Mouse (Mus musculus): ENCODE data around the gene Exosc8. TPM values are rescaled to one million over a fixed set of nuclear protein-coding genes. Genes with fewer than 3 reads are reported as not detected.
"Not testable (repeated sequence)": the region's sequence is repeated elsewhere in the genome, so short reads cannot be mapped to it uniquely, and the experiment has no call there.

The Exosc8 gene
- 196 and 206 TPM in 2 replicates for polyA plus RNA-seq (2016; fragmentation: Nextera tagmentation; extraction: Ambion mirVana)

GRCm38 (mm10) chr3:54735247-54736046 lies at the start of gene Exosc8, which contains the start of gene Alg5:
Gene Exosc8 (minus strand): TSS chr3:54735393.
Gene Alg5 (plus strand): TSS chr3:54735539.
- peak within 1 kb of the TSS; percentile 98 for H3K27ac ChIP-seq
- WGBS, result 1% methylated on average over 61 of the region's 65 CpGs
- H3K4me3 ChIP-seq, result peak within 1 kb of the TSS; percentile 96
- H3K36me3 ChIP-seq (replicated peaks), result peaks cover 61% of the 10 kb centered on the region
- H3K4me1 ChIP-seq, result peaks cover 14% of the 10 kb centered on the region
- H3K9me3 ChIP-seq, result no peaks in the 10 kb centered on the region
- DNase-seq (ENCODE audit: extremely low spot score, low spot score), result peak; percentile 92
- H3K27me3 ChIP-seq (ENCODE audit: poor library complexity, severe bottlenecking), result no peaks in the 10 kb centered on the region

GRCm38 (mm10) chr3:54775989-54776631 lies 40.9 kb upstream of the Exosc8 start:
- WGBS, result 62% methylated on average over 7 of the region's 7 CpGs
- no peak overlapping the region for H3K4me3 ChIP-seq
- no peaks in the 10 kb centered on the region for H3K36me3 ChIP-seq (replicated peaks)
- no peak for DNase-seq (ENCODE audit: extremely low spot score, low spot score)
- H3K27ac ChIP-seq, result no peak overlapping the region
- no peaks in the 10 kb centered on the region for H3K4me1 ChIP-seq
- no peaks in the 10 kb centered on the region for H3K27me3 ChIP-seq (ENCODE audit: poor library complexity, severe bottlenecking)
- H3K9me3 ChIP-seq, result peaks cover 6% of the 10 kb centered on the region; the same call in 1 of the 2 replicates

GRCm38 (mm10) chr3:54773613-54774012 lies 38.4 kb upstream of the Exosc8 start:
- WGBS, result 86% methylated on average over 6 of the region's 6 CpGs
- Histone ChIP-seq H3K4me3 (no peak overlapping the region), H3K27me3 (ENCODE audit: poor library complexity, severe bottlenecking) (no peaks in the 10 kb centered on the region), H3K9me3 (peaks cover 6% of the 10 kb centered on the region; the same call in 1 of the 2 replicates), H3K4me1 (no peaks in the 10 kb centered on the region), H3K27ac (no peak overlapping the region), H3K36me3 (replicated peaks) (no peaks in the 10 kb centered on the region)
- no peak for DNase-seq (ENCODE audit: extremely low spot score, low spot score)

GRCm38 (mm10) chr3:54769349-54770275 lies 34.4 kb upstream of the Exosc8 start:
- Histone ChIP-seq H3K27ac (no peak overlapping the region), H3K9me3 (peaks cover 6% of the 10 kb centered on the region; the same call in 1 of the 2 replicates), H3K27me3 (ENCODE audit: poor library complexity, severe bottlenecking) (no peaks in the 10 kb centered on the region), H3K4me3 (no peak overlapping the region), H3K4me1 (no peaks in the 10 kb centered on the region), H3K36me3 (replicated peaks) (no peaks in the 10 kb centered on the region)
- DNase-seq (ENCODE audit: extremely low spot score, low spot score), result no peak
- 67% methylated on average over 17 of the region's 17 CpGs for WGBS

GRCm38 (mm10) chr3:54768592-54768991 lies 33.4 kb upstream of the Exosc8 start:
- Histone ChIP-seq H3K9me3 (peaks cover 4% of the 10 kb centered on the region; the same call in 1 of the 2 replicates), H3K4me1 (no peaks in the 10 kb centered on the region), H3K27me3 (ENCODE audit: poor library complexity, severe bottlenecking) (no peaks in the 10 kb centered on the region), H3K27ac (no peak overlapping the region), H3K36me3 (replicated peaks) (no peaks in the 10 kb centered on the region), H3K4me3 (no peak overlapping the region)
- no peak for DNase-seq (ENCODE audit: extremely low spot score, low spot score)
- 93% methylated on average over 8 of the region's 8 CpGs for WGBS

GRCm38 (mm10) chr3:54766811-54767210 lies 31.6 kb upstream of the Exosc8 start:
- Histone ChIP-seq H3K27ac (no peak overlapping the region), H3K27me3 (ENCODE audit: poor library complexity, severe bottlenecking) (no peaks in the 10 kb centered on the region)

GRCm38 (mm10) chr3:54766034-54766433 lies 30.8 kb upstream of the Exosc8 start:
- no peak overlapping the region for H3K27ac ChIP-seq
- WGBS, result 88% methylated on average over 14 of the region's 14 CpGs

More at GRCm38 (mm10) chr3:54766811-54767210, 31.6 kb upstream of the Exosc8 start:
- no peak for DNase-seq (ENCODE audit: extremely low spot score, low spot score)
- Histone ChIP-seq H3K36me3 (replicated peaks) (no peaks in the 10 kb centered on the region), H3K9me3 (peaks cover 4% of the 10 kb centered on the region; the same call in 1 of the 2 replicates), H3K4me3 (no peak overlapping the region), H3K4me1 (no peaks in the 10 kb centered on the region)
- 89% methylated on average over 5 of the region's 5 CpGs for WGBS

GRCm38 (mm10) chr3:54765521-54765920 lies 30.3 kb upstream of the Exosc8 start:
- not testable (repeated sequence) for DNase-seq (ENCODE audit: extremely low spot score, low spot score); H3K4me1 ChIP-seq; H3K36me3 ChIP-seq (replicated peaks); H3K27me3 ChIP-seq (ENCODE audit: poor library complexity, severe bottlenecking); H3K4me3 ChIP-seq; H3K9me3 ChIP-seq; H3K27ac ChIP-seq
- 87% methylated on average over 6 of the region's 6 CpGs for WGBS

More at GRCm38 (mm10) chr3:54766034-54766433, 30.8 kb upstream of the Exosc8 start:
- no peaks in the 10 kb centered on the region for H3K36me3 ChIP-seq (replicated peaks)
- no peak for DNase-seq (ENCODE audit: extremely low spot score, low spot score)
- H3K9me3 ChIP-seq, result peaks cover 4% of the 10 kb centered on the region; the same call in 1 of the 2 replicates
- peaks cover under 1% of the 10 kb centered on the region; the same call in 1 of the 2 replicates for H3K4me1 ChIP-seq
- H3K4me3 ChIP-seq, result no peak overlapping the region
- H3K27me3 ChIP-seq (ENCODE audit: poor library complexity, severe bottlenecking), result no peaks in the 10 kb centered on the region

- Histone ChIP-seq H3K27me3 (ENCODE audit: poor library complexity, severe bottlenecking) (no peaks in the 10 kb centered on the region), H3K9me3 (peaks cover 4% of the 10 kb centered on the region; the same call in 1 of the 2 replicates), H3K27ac (no peak overlapping the region), H3K4me1 (peaks cover 3% of the 10 kb centered on the region; the same call in 1 of the 2 replicates), H3K36me3 (replicated peaks) (no peaks in the 10 kb centered on the region), H3K4me3 (peak overlapping the region; percentile 16; the same call in 1 of the 2 replicates)
- 76% methylated on average over 18 of the region's 18 CpGs for WGBS
- no peak for DNase-seq (ENCODE audit: extremely low spot score, low spot score)
These were observed 29.2 kb upstream of the Exosc8 start for GRCm38 (mm10) chr3:54764418-54764817.

- H3K9me3 ChIP-seq, result peaks cover 4% of the 10 kb centered on the region; the same call in 1 of the 2 replicates
- H3K27ac ChIP-seq, result no peak overlapping the region
- no peak for DNase-seq (ENCODE audit: extremely low spot score, low spot score)
- peaks cover 20% of the 10 kb centered on the region for H3K27me3 ChIP-seq (ENCODE audit: poor library complexity, severe bottlenecking)
- no peaks in the 10 kb centered on the region for H3K36me3 ChIP-seq (replicated peaks)
- H3K4me1 ChIP-seq, result peaks cover 10% of the 10 kb centered on the region
- WGBS, result 79% methylated on average over 1 of the region's 1 CpGs
- no peak overlapping the region for H3K4me3 ChIP-seq
These were observed 26.1 kb upstream of the Exosc8 start for GRCm38 (mm10) chr3:54761258-54761657.

- H3K27ac ChIP-seq, result no peak overlapping the region
- 75% methylated on average over 15 of the region's 15 CpGs for WGBS
- peaks cover 4% of the 10 kb centered on the region; the same call in 1 of the 2 replicates for H3K9me3 ChIP-seq
- H3K27me3 ChIP-seq (ENCODE audit: poor library complexity, severe bottlenecking), result peaks cover 28% of the 10 kb centered on the region
- H3K36me3 ChIP-seq (replicated peaks), result no peaks in the 10 kb centered on the region
- peaks cover 18% of the 10 kb centered on the region for H3K4me1 ChIP-seq
- no peak overlapping the region for H3K4me3 ChIP-seq
- no peak for DNase-seq (ENCODE audit: extremely low spot score, low spot score)
These were observed 25.3 kb upstream of the Exosc8 start for GRCm38 (mm10) chr3:54760321-54761115.

Measured in forebrain, embryonic 10.5 days (tissue).